ENCODE assay signal across 30 mouse cellular contexts in the genomic region with DNA sequence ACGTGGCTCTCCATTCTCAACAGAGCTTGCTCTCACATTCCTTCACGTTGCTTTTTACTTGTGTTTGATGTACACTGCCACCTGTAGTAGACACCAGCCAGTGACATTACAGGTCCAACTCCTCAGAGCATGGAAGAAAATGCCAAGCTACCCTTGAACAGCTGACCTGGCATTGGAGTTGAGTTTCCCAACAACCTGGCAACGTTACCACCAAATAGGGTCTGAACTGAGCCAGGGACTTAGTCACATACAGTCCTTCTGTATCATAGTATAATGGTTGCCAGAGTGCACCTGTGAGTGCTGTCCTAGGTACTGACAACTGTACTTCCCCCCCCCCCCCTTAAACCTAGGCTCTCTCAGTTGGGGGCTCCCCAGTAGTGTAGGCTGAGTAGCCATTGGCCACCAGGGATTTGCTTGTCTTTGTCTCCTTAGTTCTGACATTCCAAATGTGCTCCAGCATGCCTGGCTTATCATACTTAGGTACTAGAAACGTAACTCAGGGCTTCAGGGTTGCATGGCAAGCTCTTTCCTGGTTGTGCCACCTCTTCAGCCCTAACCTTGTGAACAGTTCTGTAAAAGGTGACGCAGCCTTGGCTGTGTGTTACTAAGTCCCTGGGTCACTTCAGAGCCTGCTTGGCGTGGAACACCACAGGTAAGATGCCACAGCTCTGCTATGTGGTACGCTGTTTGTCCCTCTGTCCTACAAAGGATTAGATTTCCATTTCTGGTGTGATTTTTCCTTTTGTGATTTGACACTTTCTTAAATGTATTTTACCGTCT.
DNase-seq lines count a peak whose midpoint lies in the region; ATAC-seq lines count a peak whose summit lies in the region.
"Had no signal": no experiment of that assay in that cellular context is flagged by ENCODE, and none has a peak within 500 bp of the region (broad histone marks: within the 10 kb centered on the region; RNA-seq: fewer than 3 reads in every experiment).

No protein-coding gene starts in this region.

- H3K4me1 ChIP-seq in kidney, embryonic 14.5 days (ENCODE audit: control insufficient read depth, insufficient read depth, low read length): peaks cover 7% of the 10 kb centered on the region; the same call in 1 of the 2 replicates
- H3K4me1 ChIP-seq in midbrain, embryonic 11.5 days (ENCODE audit: control insufficient read depth, insufficient read depth, low read length): peaks cover 24% of the 10 kb centered on the region
- H3K4me1 ChIP-seq in midbrain, embryonic 15.5 days: peaks cover 29% of the 10 kb centered on the region
- H3K4me1 ChIP-seq: heart, embryonic 15.5 days; lung, embryonic 15.5 days had no signal

- no peak overlapping the region for H3K4me2 ChIP-seq in kidney, embryonic 14.5 days (replicated peaks; ENCODE audit: low read depth, low read length)
- no peak overlapping the region for H3K4me2 ChIP-seq in midbrain, embryonic 11.5 days
- H3K4me2 ChIP-seq in midbrain, embryonic 15.5 days: no peak overlapping the region
- H3K4me2 ChIP-seq: embryonic facial prominence, embryonic 13.5 days; heart, embryonic 15.5 days; hindbrain, embryonic 12.5 days; limb, embryonic 12.5 days; liver, embryonic 13.5 days; lung, embryonic 15.5 days; midbrain, embryonic 12.5 days had no signal

- peak; percentile 24 for DNase-seq in adrenal gland, postnatal 10 days
- DNase-seq in adrenal gland, postnatal 4 days (ENCODE audit: low spot score in 2 of 2): no peak
- DNase-seq in kidney, postnatal 14 days: no peak
- peak; percentile 57 for DNase-seq in midbrain, embryonic 11.5 days (ENCODE audit: low spot score, missing footprints)
- DNase-seq in layer of hippocampus, adult 8-10 months (ENCODE audit: low spot score in 2 of 2): no peak
- no peak for DNase-seq in natural killer cell, adult 2 months (ENCODE audit: low spot score in 2 of 2)
- DNase-seq: cerebellum, adult 8-10 months; cerebellum, postnatal 36 days; gastrocnemius, adult 2 months; gastrocnemius, postnatal 36 days; kidney, adult 8-10 months; kidney, postnatal 10 days; liver, embryonic 13.5 days; lung, postnatal 36 days; retina, postnatal 1 day; right cerebral cortex, postnatal 14 days; thymus, postnatal 14 days had no signal

- ATAC-seq in kidney, embryonic 14.5 days (ENCODE audit: low FRiP score, low TSS enrichment): peak; percentile 26
- no peak for ATAC-seq in midbrain, embryonic 11.5 days (ENCODE audit: low FRiP score)
- ATAC-seq in midbrain, embryonic 15.5 days (replicated peaks): no peak
- ATAC-seq: forebrain, embryonic 16.5 days; hindbrain, postnatal 0 days; intestine, embryonic 16.5 days; Patski had no signal

- peaks cover 4% of the 10 kb centered on the region; the same call in 1 of the 2 replicates for H3K9me3 ChIP-seq in kidney, embryonic 14.5 days (ENCODE audit: control insufficient read depth, low read length)
- H3K9me3 ChIP-seq in midbrain, embryonic 11.5 days (ENCODE audit: control insufficient read depth, low read length): no peaks in the 10 kb centered on the region
- H3K9me3 ChIP-seq in midbrain, embryonic 15.5 days: no peaks in the 10 kb centered on the region
- H3K9me3 ChIP-seq: embryonic facial prominence, embryonic 13.5 days; heart, embryonic 15.5 days; hindbrain, embryonic 12.5 days; liver, embryonic 13.5 days; lung, embryonic 15.5 days had no signal

- H3K4me3 ChIP-seq in kidney, embryonic 14.5 days (ENCODE audit: low read length): no peak overlapping the region
- H3K4me3 ChIP-seq in midbrain, embryonic 11.5 days (ENCODE audit: low read depth, low read length): no peak overlapping the region
- no peak overlapping the region for H3K4me3 ChIP-seq in midbrain, embryonic 15.5 days
- H3K4me3 ChIP-seq: embryonic facial prominence, embryonic 13.5 days; gastrocnemius, adult 2 months; heart, embryonic 15.5 days; hindbrain, embryonic 12.5 days; limb, embryonic 12.5 days; liver, embryonic 13.5 days; lung, embryonic 15.5 days; midbrain, embryonic 12.5 days had no signal

- no peaks in the 10 kb centered on the region for H3K36me3 ChIP-seq in kidney, embryonic 14.5 days (ENCODE audit: control insufficient read depth, insufficient read depth, low read length)
- H3K36me3 ChIP-seq in midbrain, embryonic 11.5 days (ENCODE audit: control insufficient read depth, insufficient read depth, low read length): no peaks in the 10 kb centered on the region
- no peaks in the 10 kb centered on the region for H3K36me3 ChIP-seq in midbrain, embryonic 15.5 days (replicated peaks)
- H3K36me3 ChIP-seq: embryonic facial prominence, embryonic 13.5 days; G1E; heart, embryonic 15.5 days; hindbrain, embryonic 12.5 days; limb, embryonic 12.5 days; liver, embryonic 13.5 days; lung, embryonic 15.5 days; midbrain, embryonic 12.5 days had no signal

- no peaks in the 10 kb centered on the region for H3K27me3 ChIP-seq in kidney, embryonic 14.5 days (ENCODE audit: control insufficient read depth, insufficient read depth, low read length)
- peaks cover 8% of the 10 kb centered on the region for H3K27me3 ChIP-seq in midbrain, embryonic 11.5 days (ENCODE audit: control insufficient read depth, insufficient read depth, low read length)
- no peaks in the 10 kb centered on the region for H3K27me3 ChIP-seq in midbrain, embryonic 15.5 days (replicated peaks)
- H3K27me3 ChIP-seq: embryonic facial prominence, embryonic 13.5 days; heart, embryonic 15.5 days; hindbrain, embryonic 12.5 days; limb, embryonic 12.5 days; liver, embryonic 13.5 days; lung, embryonic 15.5 days; Patski had no signal

- no peak overlapping the region for H3K27ac ChIP-seq in kidney, embryonic 14.5 days (ENCODE audit: low read depth, low read length)
- H3K27ac ChIP-seq in midbrain, embryonic 11.5 days (ENCODE audit: low read depth, low read length): no peak overlapping the region
- H3K27ac ChIP-seq in midbrain, embryonic 15.5 days: no peak overlapping the region
- H3K27ac ChIP-seq: embryonic facial prominence, embryonic 13.5 days; gastrocnemius, adult 2 months; heart, embryonic 15.5 days; hindbrain, embryonic 12.5 days; hindbrain, postnatal 0 days; limb, embryonic 12.5 days; liver, embryonic 13.5 days; lung, embryonic 15.5 days; midbrain, embryonic 12.5 days had no signal

- 71% methylated on average over 8 of the region's 8 CpGs for WGBS in kidney, embryonic 14.5 days
- 87% methylated on average over 8 of the region's 8 CpGs for WGBS in midbrain, embryonic 11.5 days
- WGBS in midbrain, embryonic 15.5 days: 88% methylated on average over 8 of the region's 8 CpGs

- H3K9ac ChIP-seq in kidney, embryonic 14.5 days (ENCODE audit: low read depth, low read length): no peak overlapping the region
- H3K9ac ChIP-seq in midbrain, embryonic 11.5 days (ENCODE audit: low read length): no peak overlapping the region
- no peak overlapping the region for H3K9ac ChIP-seq in midbrain, embryonic 15.5 days
- H3K9ac ChIP-seq: embryonic facial prominence, embryonic 13.5 days; heart, embryonic 15.5 days; hindbrain, embryonic 12.5 days; limb, embryonic 12.5 days; liver, embryonic 13.5 days; lung, embryonic 15.5 days; midbrain, embryonic 12.5 days had no signal

Comparison
In these comparisons a context has a peak if more than half of its experiments do, and no peak if none do; other contexts are left out.
1. DNase-seq: peak in adrenal gland, postnatal 10 days (single experiment) and midbrain, embryonic 11.5 days (single experiment); none in adrenal gland, postnatal 4 days (0 of 2), kidney, postnatal 14 days (single experiment), layer of hippocampus, adult 8-10 months (0 of 2) and natural killer cell, adult 2 months (0 of 2).